Mouse (Mus musculus): Measurements from ENCODE around the gene Mrps9.
"Not testable (repeated sequence)": the region's sequence is repeated elsewhere in the genome, so short reads cannot be mapped to it uniquely, and the experiment has no call there.

GRCm38 (mm10) chr1:42883418-42883817, 32.4 kb downstream of the Mrps9 start:
- not testable (repeated sequence) for TF ChIP-seq FOSL1 (IDR thresholded peaks at IDR 0.05; ENCODE audit: insufficient read depth, low read length, poor library complexity, severe bottlenecking); CTCF (IDR thresholded peaks at IDR 0.05; ENCODE audit: control insufficient read depth, insufficient read depth, insufficient read length); USF1 (IDR thresholded peaks at IDR 0.05; ENCODE audit: low read depth); MAX (IDR thresholded peaks at IDR 0.05); CEBPB (IDR thresholded peaks at IDR 0.05; ENCODE audit: low read depth); MYOD1 (IDR thresholded peaks at IDR 0.05; ENCODE audit: control insufficient read depth, insufficient read length, low read depth); MYOG (IDR thresholded peaks at IDR 0.05; ENCODE audit: control insufficient read depth, extremely low read depth, insufficient read length)
